Mouse (Mus musculus) heart, postnatal 0 days (tissue): Measurements from ENCODE around the gene Agl.

Experiments
- CTCF ChIP-seq: IDR thresholded peaks from 2 replicates; pipeline ENCODE4 v1.5.1; 2016; ENCODE audit warnings: antibody characterized with exemption, control low read depth, low read depth
- EP300 ChIP-seq: IDR thresholded peaks from 2 replicates; pipeline ENCODE4 v1.6.1; 2016; ENCODE audit warnings: antibody characterized with exemption, low read depth

- TF ChIP-seq CTCF (peak; percentile 12; the same call in 1 of the 2 replicates), EP300 (no peak)
These were observed 70.6 kb downstream of the Agl start for GRCm38 (mm10) chr3:116737326-116737731.
